Mouse (Mus musculus) embryonic facial prominence, embryonic 15.5 days (tissue): ENCODE measurements at regions not wholly inside any gene's neighbourhood (a gene's known extent, or its start where the extent isn't known, plus 50 kb on each side); places are given as distances from the start of the nearest gene placed in this dataset.

Experiments
- ATAC-seq: fragments of 200-750 bp; cut with Nextera tagmentation; 2 replicates; pipeline ENCODE4 v1.8.0; 2017; ENCODE audit warnings: low read depth, moderate TSS enrichment; ENCODE audit not compliant: insufficient number of reproducible peaks, low FRiP score, low TSS enrichment
- H3K27ac ChIP-seq: fragments of 300-500 bp; sonication (generic); replicated peaks from 2 replicates; pipeline ENCODE4 v1.5.1; 2015; ENCODE audit warnings: mild to moderate bottlenecking, inconsistent platforms
- H3K27me3 ChIP-seq: fragments of 300-500 bp; sonication (generic); 2 replicates; pipeline ENCODE4 v1.6.1; 2015; ENCODE audit warnings: inconsistent platforms
- H3K36me3 ChIP-seq: fragments of 300-500 bp; sonication (generic); 2 replicates; pipeline ENCODE4 v1.6.1; 2015; ENCODE audit warnings: mild to moderate bottlenecking, inconsistent platforms
- H3K4me1 ChIP-seq: fragments of 300-500 bp; sonication (generic); 2 replicates; pipeline ENCODE4 v1.6.1; 2015; ENCODE audit warnings: inconsistent platforms
- H3K4me2 ChIP-seq: fragments of 300-500 bp; sonication (generic); replicated peaks from 2 replicates; pipeline ENCODE4 v1.6.1; 2015; ENCODE audit warnings: mild to moderate bottlenecking, inconsistent platforms
- H3K4me3 ChIP-seq: fragments of 300-500 bp; sonication (generic); replicated peaks from 2 replicates; pipeline ENCODE4 v1.5.1; 2015; ENCODE audit warnings: mild to moderate bottlenecking, inconsistent platforms
- H3K9ac ChIP-seq: fragments of 300-500 bp; sonication (generic); 2 replicates; pipeline ENCODE4 v1.6.1; 2015; ENCODE audit warnings: inconsistent platforms
- H3K9me3 ChIP-seq: fragments of 300-500 bp; sonication (generic); replicated peaks from 2 replicates; pipeline ENCODE4 v1.6.1; 2016; ENCODE audit warnings: inconsistent platforms
- WGBS: fragments of 180-500 bp; shearing (Covaris S2); methylation state at CpG from one replicate; pipeline ENCODE4 v1.1.7; 2015; 5-methylcytosine and 5-hydroxymethylcytosine counted together

DNA sequence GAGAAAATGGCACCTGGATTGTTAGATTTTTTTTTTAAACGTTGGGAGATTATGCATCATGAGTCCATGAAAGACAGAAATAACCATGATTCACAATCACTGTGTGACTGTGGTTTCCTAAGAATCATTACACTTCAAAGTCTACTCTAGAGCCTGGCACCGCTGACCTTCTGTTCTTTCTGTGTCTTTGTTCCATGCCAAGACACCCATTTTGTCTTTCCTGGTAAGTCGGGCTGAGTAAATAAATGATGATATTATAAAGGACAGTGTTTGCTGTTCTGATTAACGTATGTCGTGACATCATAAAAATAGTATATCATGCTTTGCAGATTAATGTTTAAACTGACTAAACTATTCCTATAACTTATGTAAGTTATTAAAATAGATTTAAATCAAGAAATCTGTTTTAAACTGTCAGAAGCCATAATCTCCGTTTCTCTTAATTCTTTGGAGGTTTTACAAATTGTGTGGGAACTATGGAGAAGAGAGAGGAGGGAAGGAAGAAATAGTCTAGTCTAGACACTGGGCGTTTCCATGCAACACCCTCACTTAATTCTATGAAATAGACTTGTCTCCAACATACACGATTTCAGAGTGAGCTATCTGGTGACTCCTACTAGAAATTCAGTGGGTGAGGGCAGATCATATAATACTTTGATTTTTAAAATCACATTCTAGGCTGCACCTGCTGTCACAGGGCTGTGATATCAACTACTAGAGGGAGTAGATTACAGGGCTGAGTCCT lies 388.7 kb downstream of the Klf5 start:
- WGBS: 81% methylated on average over 8 of the region's 8 CpGs
- no peak for ATAC-seq
- Histone ChIP-seq H3K9ac (no peak overlapping the region), H3K9me3 (no peaks in the 10 kb centered on the region), H3K4me3 (no peak overlapping the region), H3K36me3 (no peaks in the 10 kb centered on the region), H3K4me2 (no peak overlapping the region), H3K4me1 (no peaks in the 10 kb centered on the region), H3K27ac (no peak overlapping the region), H3K27me3 (no peaks in the 10 kb centered on the region)

DNA sequence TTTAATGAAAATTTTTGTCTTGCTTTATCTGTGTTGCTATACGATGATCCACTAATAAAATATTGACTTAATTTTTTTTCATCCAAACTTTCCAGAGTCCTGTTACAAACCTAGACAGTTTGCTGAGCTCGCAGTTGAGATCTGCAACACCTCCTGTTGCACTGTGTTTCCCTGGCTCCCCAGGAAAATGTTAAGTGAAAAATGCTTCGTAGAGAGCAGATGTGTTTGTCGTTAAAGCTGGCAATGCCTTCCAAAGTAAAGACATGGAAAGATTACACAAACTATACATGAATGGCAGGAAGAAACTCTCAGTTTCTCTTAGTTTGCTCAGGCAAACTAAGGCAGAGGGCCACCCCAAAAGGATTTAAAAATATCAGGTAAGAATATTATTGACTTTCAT lies 389.9 kb downstream of the Klf5 start:
- Histone ChIP-seq H3K4me3 (no peak overlapping the region), H3K9ac (no peak overlapping the region), H3K4me1 (no peaks in the 10 kb centered on the region), H3K4me2 (no peak overlapping the region), H3K9me3 (no peaks in the 10 kb centered on the region), H3K36me3 (no peaks in the 10 kb centered on the region), H3K27me3 (no peaks in the 10 kb centered on the region), H3K27ac (no peak overlapping the region)
- WGBS: 69% methylated on average over 4 of the region's 4 CpGs
- ATAC-seq: no peak

DNA sequence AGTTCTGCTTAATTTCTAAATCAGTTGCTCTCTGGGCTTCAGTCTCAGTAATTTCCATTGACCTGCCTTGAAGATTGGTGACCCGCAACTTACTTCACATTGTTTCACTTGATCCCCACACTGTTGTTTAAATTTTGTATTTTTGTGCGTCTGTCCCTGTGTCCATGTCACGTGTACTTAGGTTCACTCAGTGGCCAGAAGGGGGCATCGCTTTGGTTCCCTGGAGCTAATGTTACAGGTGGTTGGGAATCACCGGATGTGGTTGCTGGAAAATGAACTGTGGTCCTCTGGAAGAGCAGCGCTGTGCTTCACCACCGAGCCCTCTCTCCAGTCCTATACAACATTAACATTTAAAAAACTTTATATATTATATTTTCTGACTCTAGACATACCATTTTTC lies 397.8 kb downstream of the Klf5 start:
- no peak for ATAC-seq
- H3K4me1 ChIP-seq: no peaks in the 10 kb centered on the region
- H3K27me3 ChIP-seq: no peaks in the 10 kb centered on the region
- no peaks in the 10 kb centered on the region for H3K9me3 ChIP-seq
- no peak overlapping the region for H3K9ac ChIP-seq
- no peak overlapping the region for H3K27ac ChIP-seq
- H3K36me3 ChIP-seq: no peaks in the 10 kb centered on the region
- H3K4me3 ChIP-seq: no peak overlapping the region
- WGBS: 91% methylated on average over 7 of the region's 7 CpGs
- H3K4me2 ChIP-seq: no peak overlapping the region

DNA sequence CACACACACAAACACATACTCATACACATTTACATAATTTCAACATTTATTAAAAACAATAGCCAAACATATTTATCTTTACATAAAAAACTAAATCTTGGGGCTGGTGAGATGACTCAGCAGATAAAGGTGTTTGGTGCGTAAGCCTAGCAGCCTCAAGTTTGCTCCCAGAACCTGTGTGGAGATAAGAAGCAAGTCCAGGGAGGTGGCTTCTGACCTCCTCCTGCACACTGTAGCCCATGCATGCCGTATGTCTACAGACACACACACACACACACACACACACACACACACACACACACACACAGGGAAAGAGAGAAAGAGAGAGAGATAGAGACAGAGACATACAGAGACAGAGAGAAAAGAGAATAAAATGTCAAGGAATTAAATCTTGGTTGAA lies 401.1 kb downstream of the Klf5 start:
- no peaks in the 10 kb centered on the region for H3K4me1 ChIP-seq
- H3K4me3 ChIP-seq: no peak overlapping the region
- WGBS: 83% methylated on average over 2 of the region's 2 CpGs
- no peaks in the 10 kb centered on the region for H3K36me3 ChIP-seq
- H3K4me2 ChIP-seq: no peak overlapping the region
- H3K9ac ChIP-seq: no peak overlapping the region
- ATAC-seq: no peak
- H3K9me3 ChIP-seq: no peaks in the 10 kb centered on the region
- H3K27me3 ChIP-seq: no peaks in the 10 kb centered on the region
- H3K27ac ChIP-seq: no peak overlapping the region

DNA sequence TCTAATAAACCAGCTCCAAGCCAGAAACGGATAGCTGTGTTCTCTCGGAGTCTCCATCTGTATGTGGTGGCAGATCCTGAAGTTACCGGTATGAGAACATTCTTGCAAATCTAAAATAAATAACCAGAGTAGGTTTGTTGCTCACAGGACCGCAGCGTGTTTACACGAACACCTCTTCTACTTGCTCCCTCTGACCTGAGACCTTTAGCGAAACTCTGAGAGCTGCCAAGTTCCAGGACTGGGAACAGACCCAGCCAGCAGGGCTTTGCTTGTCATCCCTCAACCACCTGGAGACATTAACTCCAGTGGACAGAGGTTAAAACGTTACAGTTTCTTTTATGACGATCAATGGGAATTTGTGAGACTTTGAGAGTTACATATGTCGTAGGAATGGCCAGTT lies 407.5 kb downstream of the Klf5 start:
- ATAC-seq: no peak
- H3K36me3 ChIP-seq: no peaks in the 10 kb centered on the region
- H3K9ac ChIP-seq: no peak overlapping the region
- H3K4me3 ChIP-seq: no peak overlapping the region
- H3K27ac ChIP-seq: no peak overlapping the region
- no peaks in the 10 kb centered on the region for H3K27me3 ChIP-seq
- H3K9me3 ChIP-seq: no peaks in the 10 kb centered on the region
- H3K4me1 ChIP-seq: no peaks in the 10 kb centered on the region
- WGBS: 85% methylated on average over 10 of the region's 10 CpGs
- no peak overlapping the region for H3K4me2 ChIP-seq

DNA sequence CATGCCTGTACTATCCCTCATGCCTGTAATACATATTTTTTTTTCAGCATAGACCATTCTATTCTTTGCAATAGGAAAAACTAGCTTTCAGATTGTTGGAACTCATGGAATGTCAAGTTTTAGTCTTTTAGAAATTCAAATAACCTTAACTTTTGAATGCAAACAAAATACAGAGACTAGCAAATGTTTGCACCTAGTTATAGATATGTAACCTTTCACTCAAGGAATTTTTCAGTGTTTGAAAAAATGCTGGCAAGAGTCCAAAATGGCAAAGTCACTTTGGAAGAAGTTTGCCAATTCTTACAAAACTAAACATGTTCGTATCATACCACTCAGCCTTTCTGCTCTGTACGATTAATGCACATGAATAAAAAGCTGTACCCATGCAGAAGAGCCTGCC lies 409.6 kb downstream of the Klf5 start:
- Histone ChIP-seq H3K9ac (no peak overlapping the region), H3K27me3 (no peaks in the 10 kb centered on the region), H3K27ac (no peak overlapping the region), H3K36me3 (no peaks in the 10 kb centered on the region), H3K4me2 (no peak overlapping the region), H3K9me3 (no peaks in the 10 kb centered on the region), H3K4me3 (no peak overlapping the region), H3K4me1 (no peaks in the 10 kb centered on the region)
- no peak for ATAC-seq
- WGBS: 36% methylated on average over 2 of the region's 2 CpGs

DNA sequence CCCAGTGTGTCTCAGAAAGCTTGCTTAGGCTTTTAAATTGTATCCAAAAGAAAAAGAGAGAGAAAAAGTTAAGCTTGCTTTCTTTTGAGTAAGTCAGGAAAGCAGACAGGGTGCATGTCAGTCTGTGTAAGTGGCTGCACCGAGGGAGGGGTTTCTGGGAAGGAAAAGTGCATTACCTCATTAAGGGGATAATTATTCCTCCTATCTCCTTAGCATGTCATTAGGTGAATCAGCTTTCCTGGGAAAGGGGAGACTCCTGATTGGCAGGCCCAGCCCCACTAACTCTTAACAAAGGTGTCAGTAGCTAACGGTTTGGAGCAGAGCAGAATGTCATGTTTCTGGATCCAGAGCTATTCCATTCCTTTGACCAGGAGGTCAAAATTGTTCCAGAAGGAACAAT lies 411.3 kb downstream of the Klf5 start:
- Histone ChIP-seq H3K4me1 (no peaks in the 10 kb centered on the region), H3K4me3 (no peak overlapping the region), H3K9me3 (no peaks in the 10 kb centered on the region), H3K36me3 (no peaks in the 10 kb centered on the region), H3K27ac (no peak overlapping the region), H3K4me2 (no peak overlapping the region), H3K27me3 (no peaks in the 10 kb centered on the region), H3K9ac (no peak overlapping the region)
- ATAC-seq: no peak
- 38% methylated on average over 2 of the region's 2 CpGs for WGBS

DNA sequence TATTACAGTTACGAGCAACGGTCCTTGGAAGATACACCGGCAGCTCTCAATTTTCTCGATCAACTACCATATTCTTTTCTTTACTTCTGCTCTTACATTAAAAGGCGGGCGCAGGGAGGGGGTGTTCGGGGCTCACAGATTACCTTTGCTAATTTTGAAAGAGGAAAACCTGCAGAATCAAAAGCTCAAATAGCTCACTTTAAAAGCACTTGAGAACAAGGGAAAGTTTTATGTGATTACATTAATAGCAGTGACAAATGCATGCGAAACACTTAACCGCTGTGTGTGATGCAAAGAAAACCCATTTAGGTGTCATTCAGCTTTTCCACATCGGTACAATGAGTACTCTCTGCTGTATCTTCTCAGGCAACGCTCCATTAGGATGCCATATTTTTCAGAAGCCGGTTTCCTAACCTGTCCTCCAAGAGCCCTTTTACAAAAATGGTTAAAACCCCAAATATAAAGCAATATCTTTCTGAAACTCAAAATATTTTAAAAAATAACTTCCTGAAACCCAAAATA lies 412.2 kb downstream of the Klf5 start:
- no peaks in the 10 kb centered on the region for H3K27me3 ChIP-seq
- no peak overlapping the region for H3K4me2 ChIP-seq
- WGBS: 90% methylated on average over 12 of the region's 12 CpGs
- no peak for ATAC-seq
- H3K27ac ChIP-seq: no peak overlapping the region
- no peaks in the 10 kb centered on the region for H3K4me1 ChIP-seq
- H3K36me3 ChIP-seq: no peaks in the 10 kb centered on the region
- H3K9ac ChIP-seq: no peak overlapping the region
- no peak overlapping the region for H3K4me3 ChIP-seq
- no peaks in the 10 kb centered on the region for H3K9me3 ChIP-seq

DNA sequence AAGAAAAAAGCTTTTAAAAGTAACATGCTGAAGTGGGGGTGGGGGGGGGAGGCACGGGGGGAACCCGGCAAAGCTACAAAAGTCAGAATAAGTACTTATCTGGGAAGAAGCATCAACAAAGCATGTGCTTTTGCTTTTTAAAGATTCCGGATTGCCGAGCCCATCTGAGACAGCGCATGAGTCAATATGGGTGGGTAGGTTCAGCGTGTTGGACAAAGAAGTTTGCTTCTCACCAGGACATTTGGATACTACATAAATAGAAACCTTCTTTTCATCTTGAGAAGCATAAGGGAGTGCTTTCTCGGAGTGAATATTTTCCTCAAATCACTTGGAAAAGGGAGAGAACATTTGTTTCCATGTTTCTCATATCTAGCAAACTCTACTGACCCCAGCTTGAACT lies 414.1 kb downstream of the Klf5 start:
- ATAC-seq: no peak
- Histone ChIP-seq H3K9ac (no peak overlapping the region), H3K27ac (no peak overlapping the region), H3K4me2 (no peak overlapping the region), H3K9me3 (no peaks in the 10 kb centered on the region), H3K27me3 (no peaks in the 10 kb centered on the region), H3K4me3 (no peak overlapping the region), H3K36me3 (no peaks in the 10 kb centered on the region), H3K4me1 (no peaks in the 10 kb centered on the region)
- 77% methylated on average over 7 of the region's 7 CpGs for WGBS

DNA sequence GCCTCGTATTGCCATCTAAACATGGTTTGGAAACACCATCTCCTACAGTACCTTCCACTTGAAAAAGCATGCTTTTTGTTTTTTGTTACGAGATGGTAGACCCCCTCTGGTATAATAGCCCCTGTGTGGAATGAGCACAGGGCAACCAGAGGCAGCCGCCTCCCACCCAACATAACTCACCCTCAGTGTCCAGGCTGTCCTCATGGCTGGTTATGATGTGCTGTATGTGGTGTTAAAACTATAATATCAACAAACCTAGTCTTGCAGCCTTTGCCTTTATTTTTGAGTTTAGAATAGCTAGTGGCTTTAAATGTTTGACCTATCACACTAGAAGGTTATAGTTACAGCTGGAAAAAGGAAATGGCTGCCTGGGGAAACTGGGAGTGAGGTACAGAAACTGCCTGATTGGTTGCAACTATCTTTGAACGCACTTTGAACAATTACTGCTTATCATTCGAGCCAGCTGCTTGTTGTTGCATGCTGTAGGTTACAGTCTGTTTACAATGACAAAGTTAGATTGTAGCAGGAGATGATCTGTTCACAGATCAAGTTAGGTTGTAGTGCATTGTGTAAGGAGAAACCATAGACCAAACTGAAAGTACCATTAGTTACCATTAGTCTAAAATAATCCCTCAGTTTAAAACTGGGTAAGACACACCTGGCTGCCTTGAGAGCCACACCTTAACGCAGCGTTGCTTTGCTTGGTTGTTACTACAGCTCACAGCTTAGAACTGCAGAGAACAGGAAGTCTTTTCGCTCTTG lies 414.8 kb downstream of the Klf5 start:
- no peaks in the 10 kb centered on the region for H3K27me3 ChIP-seq
- WGBS: 80% methylated on average over 8 of the region's 8 CpGs
- H3K36me3 ChIP-seq: no peaks in the 10 kb centered on the region
- H3K4me2 ChIP-seq: no peak overlapping the region
- H3K4me3 ChIP-seq: no peak overlapping the region
- H3K9me3 ChIP-seq: no peaks in the 10 kb centered on the region
- H3K4me1 ChIP-seq: no peaks in the 10 kb centered on the region
- H3K9ac ChIP-seq: no peak overlapping the region
- no peak overlapping the region for H3K27ac ChIP-seq
- ATAC-seq: no peak

DNA sequence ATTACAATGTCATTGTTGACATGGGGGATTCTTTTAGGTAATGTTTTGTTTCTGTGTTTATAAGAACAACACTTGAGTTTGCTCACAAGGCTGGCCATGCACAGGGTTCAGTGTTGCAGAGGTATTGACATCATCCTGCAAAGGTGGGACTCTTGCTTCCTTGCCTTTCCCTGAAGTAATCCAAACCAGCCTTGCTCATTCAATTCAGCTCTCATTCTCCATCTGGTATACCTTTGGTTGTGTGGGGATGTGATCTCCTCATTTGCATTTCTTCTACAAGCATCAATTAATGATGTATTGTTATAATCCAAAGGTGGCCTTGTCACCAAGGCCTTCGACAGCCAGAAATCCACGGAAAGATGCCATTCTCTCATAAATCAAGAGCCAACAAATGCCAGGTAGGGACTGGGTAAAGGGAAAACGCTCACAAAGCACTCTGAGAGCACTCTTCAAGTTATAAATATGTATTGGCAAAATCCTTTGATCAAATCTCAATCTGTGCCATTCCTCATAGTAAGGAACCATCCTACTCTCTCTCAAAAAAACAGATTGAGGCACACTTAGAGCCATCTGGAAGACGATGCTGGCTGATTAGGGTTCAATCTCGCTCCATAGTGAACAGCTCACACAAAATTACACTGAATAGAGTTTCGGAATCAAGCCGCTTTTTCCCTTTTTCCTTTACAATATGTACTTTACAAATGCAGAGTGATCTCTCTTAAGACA lies 435.1 kb downstream of the Klf5 start:
- Histone ChIP-seq H3K27me3 (no peaks in the 10 kb centered on the region), H3K9me3 (no peaks in the 10 kb centered on the region), H3K4me2 (no peak overlapping the region), H3K27ac (no peak overlapping the region), H3K9ac (no peak overlapping the region), H3K4me1 (no peaks in the 10 kb centered on the region), H3K36me3 (no peaks in the 10 kb centered on the region), H3K4me3 (no peak overlapping the region)
- 87% methylated on average over 7 of the region's 7 CpGs for WGBS
- ATAC-seq: no peak
